ENCODE assay signal across 23 mouse cellular contexts in genomic region chr2:155776824-155777687, GRCm38 (mm10). TPM values are rescaled to one million over a fixed set of nuclear protein-coding genes. Genes with fewer than 3 reads are reported as not detected.
DNase-seq lines count a peak whose midpoint lies in the region; ATAC-seq lines count a peak whose summit lies in the region.
"Had no signal": no experiment of that assay in that cellular context is flagged by ENCODE, and none has a peak within 500 bp of the region (broad histone marks: within the 10 kb centered on the region; RNA-seq: fewer than 3 reads in every experiment).

No protein-coding gene starts in this region.

- H3K4me2 ChIP-seq in midbrain, embryonic 13.5 days (replicated peaks), result peak overlapping the region; percentile 74; the same call in 1 of the 2 replicates
- peak overlapping the region; percentile 64 for H3K4me2 ChIP-seq in hindbrain, embryonic 15.5 days
- H3K4me2 ChIP-seq in neural tube, embryonic 14.5 days (ENCODE audit: low read depth, low read length), result peak overlapping the region; percentile 58; the same call in 1 of the 2 replicates
- H3K4me2 ChIP-seq in kidney, embryonic 16.5 days (replicated peaks; ENCODE audit: low read depth, low read length), result no peak overlapping the region
- H3K4me2 ChIP-seq: liver, embryonic 13.5 days; lung, embryonic 15.5 days had no signal

- ATAC-seq in midbrain, embryonic 13.5 days, result no peak
- ATAC-seq in hindbrain, embryonic 15.5 days (ENCODE audit: low FRiP score, low read depth), result no peak
- no peak for ATAC-seq in neural tube, embryonic 14.5 days (ENCODE audit: low read depth)
- no peak for ATAC-seq in kidney, embryonic 16.5 days (ENCODE audit: low FRiP score, low TSS enrichment)

- no peaks in the 10 kb centered on the region for H3K36me3 ChIP-seq in midbrain, embryonic 13.5 days
- no peaks in the 10 kb centered on the region for H3K36me3 ChIP-seq in midbrain, embryonic 10.5 days
- H3K36me3 ChIP-seq in hindbrain, embryonic 15.5 days, result no peaks in the 10 kb centered on the region
- no peaks in the 10 kb centered on the region for H3K36me3 ChIP-seq in neural tube, embryonic 14.5 days (ENCODE audit: control insufficient read depth, insufficient read depth, low read length)
- H3K36me3 ChIP-seq in kidney, embryonic 16.5 days (ENCODE audit: insufficient read depth, low read length), result no peaks in the 10 kb centered on the region
- H3K36me3 ChIP-seq: heart, embryonic 15.5 days; limb, embryonic 13.5 days; liver, embryonic 13.5 days; lung, embryonic 15.5 days had no signal

- H3K27me3 ChIP-seq in midbrain, embryonic 13.5 days, result peaks cover 25% of the 10 kb centered on the region
- H3K27me3 ChIP-seq in midbrain, embryonic 10.5 days (ENCODE audit: low read depth, poor library complexity, severe bottlenecking), result peaks cover 43% of the 10 kb centered on the region
- H3K27me3 ChIP-seq in hindbrain, embryonic 15.5 days, result no peaks in the 10 kb centered on the region
- H3K27me3 ChIP-seq in neural tube, embryonic 14.5 days (ENCODE audit: control insufficient read depth, insufficient read depth, low read length), result no peaks in the 10 kb centered on the region; the same call in 1 of the 2 replicates
- H3K27me3 ChIP-seq in kidney, embryonic 16.5 days (ENCODE audit: insufficient read depth, low read length), result peaks cover 45% of the 10 kb centered on the region

- H3K4me3 ChIP-seq in midbrain, embryonic 13.5 days (replicated peaks), result no peak overlapping the region
- no peak overlapping the region for H3K4me3 ChIP-seq in midbrain, embryonic 10.5 days
- peak overlapping the region; percentile 79 for H3K4me3 ChIP-seq in hindbrain, embryonic 15.5 days
- H3K4me3 ChIP-seq in neural tube, embryonic 14.5 days (ENCODE audit: low read depth, low read length), result peak overlapping the region; percentile 71; the same call in 1 of the 2 replicates
- H3K4me3 ChIP-seq in kidney, embryonic 16.5 days (ENCODE audit: low read length), result no peak overlapping the region
- H3K4me3 ChIP-seq: heart, embryonic 15.5 days; limb, embryonic 13.5 days; liver, embryonic 13.5 days; lung, embryonic 15.5 days had no signal

- peak; percentile 36 for DNase-seq in cerebellum, adult 9-11 months
- no peak for DNase-seq in cerebellum, postnatal 36 days
- DNase-seq in midbrain, embryonic 10.5 days (ENCODE audit: low spot score), result no peak
- no peak for DNase-seq in lung, adult 18-20 months
- DNase-seq: adrenal gland, postnatal 25 days; B cell, adult 2 months; heart, adult 18-20 months; kidney, adult 11 months; kidney, postnatal 14 days; layer of hippocampus, postnatal 36 days; liver, embryonic 13.5 days; lung, postnatal 4 days; thymus, postnatal 25 days had no signal

- no peaks in the 10 kb centered on the region for H3K9me3 ChIP-seq in midbrain, embryonic 13.5 days
- no peaks in the 10 kb centered on the region for H3K9me3 ChIP-seq in midbrain, embryonic 10.5 days (replicated peaks)
- H3K9me3 ChIP-seq in hindbrain, embryonic 15.5 days, result no peaks in the 10 kb centered on the region
- H3K9me3 ChIP-seq in neural tube, embryonic 14.5 days (ENCODE audit: control insufficient read depth, low read length), result no peaks in the 10 kb centered on the region
- H3K9me3 ChIP-seq in kidney, embryonic 16.5 days (ENCODE audit: low read length), result no peaks in the 10 kb centered on the region
- H3K9me3 ChIP-seq: heart, embryonic 15.5 days; limb, embryonic 13.5 days; liver, embryonic 13.5 days; lung, embryonic 15.5 days had no signal

- no peak overlapping the region for H3K27ac ChIP-seq in midbrain, embryonic 13.5 days
- no peak overlapping the region for H3K27ac ChIP-seq in midbrain, embryonic 10.5 days (replicated peaks)
- H3K27ac ChIP-seq in hindbrain, embryonic 15.5 days (replicated peaks), result 0 out of 2 replicates have a peak overlapping the region, but pooled peaks have one; percentile 7
- H3K27ac ChIP-seq in neural tube, embryonic 14.5 days (ENCODE audit: low read depth, low read length), result no peak overlapping the region; the same call in 1 of the 2 replicates
- H3K27ac ChIP-seq in kidney, embryonic 16.5 days (ENCODE audit: low read length), result no peak overlapping the region
- H3K27ac ChIP-seq: heart, embryonic 15.5 days; limb, embryonic 13.5 days; liver, embryonic 13.5 days; lung, embryonic 15.5 days had no signal

- 75% methylated on average over 10 of the region's 10 CpGs for WGBS in midbrain, embryonic 13.5 days
- 75% methylated on average over 10 of the region's 10 CpGs for WGBS in midbrain, embryonic 10.5 days
- WGBS in hindbrain, embryonic 15.5 days, result 67% methylated on average over 10 of the region's 10 CpGs
- 69% methylated on average over 10 of the region's 10 CpGs for WGBS in neural tube, embryonic 14.5 days
- WGBS in kidney, embryonic 16.5 days, result 62% methylated on average over 10 of the region's 10 CpGs

- no peak overlapping the region for H3K9ac ChIP-seq in midbrain, embryonic 13.5 days (replicated peaks)
- H3K9ac ChIP-seq in hindbrain, embryonic 15.5 days, result peak overlapping the region; percentile 89; the same call in 1 of the 2 replicates
- H3K9ac ChIP-seq in neural tube, embryonic 14.5 days (replicated peaks; ENCODE audit: low read depth, low read length), result no peak overlapping the region
- H3K9ac ChIP-seq in kidney, embryonic 16.5 days (replicated peaks; ENCODE audit: low read length), result no peak overlapping the region
- H3K9ac ChIP-seq: heart, embryonic 15.5 days; limb, embryonic 13.5 days; liver, embryonic 13.5 days; lung, embryonic 15.5 days had no signal

- peaks cover 38% of the 10 kb centered on the region for H3K4me1 ChIP-seq in midbrain, embryonic 13.5 days (replicated peaks)
- H3K4me1 ChIP-seq in midbrain, embryonic 10.5 days, result peaks cover 17% of the 10 kb centered on the region
- H3K4me1 ChIP-seq in hindbrain, embryonic 15.5 days (replicated peaks), result peaks cover 47% of the 10 kb centered on the region
- H3K4me1 ChIP-seq in neural tube, embryonic 14.5 days (ENCODE audit: control insufficient read depth, insufficient read depth, low read length), result peaks cover 32% of the 10 kb centered on the region
- H3K4me1 ChIP-seq in kidney, embryonic 16.5 days (ENCODE audit: insufficient read depth, low read length), result peaks cover 3% of the 10 kb centered on the region

RNA-seq across cellular contexts. Expression of gene Mmp24, which starts 1.9 kb away (rescaled TPM):
- 9.1 and 9.4 TPM in 2 replicates for polyA plus RNA-seq in midbrain, embryonic 13.5 days (2015; fragmentation: Nextera tagmentation; extraction: Ambion mirVana)
- polyA plus RNA-seq in midbrain, embryonic 10.5 days (2016; fragmentation: Nextera tagmentation; extraction: Ambion mirVana), result 0.49 and 1.5 TPM in 2 replicates
- polyA plus RNA-seq in hindbrain, embryonic 15.5 days (2015; fragmentation: Nextera tagmentation; extraction: Ambion mirVana), result 18.9 and 19.6 TPM in 2 replicates
- 18.5 and 20.0 TPM in 2 replicates for polyA plus RNA-seq in neural tube, embryonic 14.5 days (2014; fragmentation: Nextera tagmentation; extraction: Ambion mirVana)
- polyA plus RNA-seq in kidney, embryonic 16.5 days (2015; fragmentation: Nextera tagmentation; extraction: Ambion mirVana), result 0.07 and 0.09 TPM in 2 replicates
- polyA plus RNA-seq: liver, embryonic 13.5 days had no signal

RNA-seq across cellular contexts. Expression of gene Procr, which starts 26.1 kb away (rescaled TPM):
- 2.4 and 2.5 TPM in 2 replicates for polyA plus RNA-seq in midbrain, embryonic 13.5 days (2015; fragmentation: Nextera tagmentation; extraction: Ambion mirVana)
- 1.3 and 1.9 TPM in 2 replicates for polyA plus RNA-seq in midbrain, embryonic 10.5 days (2016; fragmentation: Nextera tagmentation; extraction: Ambion mirVana)
- 2.9 and 4.1 TPM in 2 replicates for polyA plus RNA-seq in hindbrain, embryonic 15.5 days (2015; fragmentation: Nextera tagmentation; extraction: Ambion mirVana)
- 1.2 and 3.9 TPM in 2 replicates for polyA plus RNA-seq in neural tube, embryonic 14.5 days (2014; fragmentation: Nextera tagmentation; extraction: Ambion mirVana)
- polyA plus RNA-seq in kidney, embryonic 16.5 days (2015; fragmentation: Nextera tagmentation; extraction: Ambion mirVana), result 13.0 and 13.1 TPM in 2 replicates

RNA-seq across cellular contexts. Expression of gene Gm17581, which starts 41.4 kb away (rescaled TPM):
- not detected in 2 replicates for polyA plus RNA-seq in midbrain, embryonic 13.5 days (2015; fragmentation: Nextera tagmentation; extraction: Ambion mirVana)
- not detected in 2 replicates for polyA plus RNA-seq in midbrain, embryonic 10.5 days (2016; fragmentation: Nextera tagmentation; extraction: Ambion mirVana)
- polyA plus RNA-seq in hindbrain, embryonic 15.5 days (2015; fragmentation: Nextera tagmentation; extraction: Ambion mirVana), result not detected in 2 replicates
- not detected in 2 replicates for polyA plus RNA-seq in neural tube, embryonic 14.5 days (2014; fragmentation: Nextera tagmentation; extraction: Ambion mirVana)
- polyA plus RNA-seq in kidney, embryonic 16.5 days (2015; fragmentation: Nextera tagmentation; extraction: Ambion mirVana), result not detected in 2 replicates
- polyA plus RNA-seq: cortical plate, adult 2 months; embryonic facial prominence, embryonic 11.5 days; frontal cortex, adult 2 months; heart, embryonic 15.5 days; limb, embryonic 13.5 days; liver, embryonic 13.5 days; lung, embryonic 15.5 days had no signal

RNA-seq across cellular contexts. Expression of gene BC029722, which starts 42.2 kb away (rescaled TPM):
- polyA plus RNA-seq in midbrain, embryonic 13.5 days (2015; fragmentation: Nextera tagmentation; extraction: Ambion mirVana), result 24.3 and 25.2 TPM in 2 replicates
- 6.8 and 10.5 TPM in 2 replicates for polyA plus RNA-seq in midbrain, embryonic 10.5 days (2016; fragmentation: Nextera tagmentation; extraction: Ambion mirVana)
- polyA plus RNA-seq in hindbrain, embryonic 15.5 days (2015; fragmentation: Nextera tagmentation; extraction: Ambion mirVana), result 39.1 and 42.7 TPM in 2 replicates
- 25.1 and 33.5 TPM in 2 replicates for polyA plus RNA-seq in neural tube, embryonic 14.5 days (2014; fragmentation: Nextera tagmentation; extraction: Ambion mirVana)
- 18.9 and 20.0 TPM in 2 replicates for polyA plus RNA-seq in kidney, embryonic 16.5 days (2015; fragmentation: Nextera tagmentation; extraction: Ambion mirVana)

RNA-seq across cellular contexts. Expression of gene Edem2, which starts 47.8 kb away (rescaled TPM):
- 44.5 and 46.1 TPM in 2 replicates for polyA plus RNA-seq in midbrain, embryonic 13.5 days (2015; fragmentation: Nextera tagmentation; extraction: Ambion mirVana)
- 34.0 and 34.4 TPM in 2 replicates for polyA plus RNA-seq in midbrain, embryonic 10.5 days (2016; fragmentation: Nextera tagmentation; extraction: Ambion mirVana)
- polyA plus RNA-seq in hindbrain, embryonic 15.5 days (2015; fragmentation: Nextera tagmentation; extraction: Ambion mirVana), result 39.9 and 42.4 TPM in 2 replicates
- polyA plus RNA-seq in neural tube, embryonic 14.5 days (2014; fragmentation: Nextera tagmentation; extraction: Ambion mirVana), result 38.2 and 42.3 TPM in 2 replicates
- polyA plus RNA-seq in kidney, embryonic 16.5 days (2015; fragmentation: Nextera tagmentation; extraction: Ambion mirVana), result 43.2 and 44.8 TPM in 2 replicates

Comparison
In these comparisons a context has a peak if more than half of its experiments do, and no peak if none do; other contexts are left out.
1. H3K4me3 ChIP-seq: peak in hindbrain, embryonic 15.5 days (single experiment) and neural tube, embryonic 14.5 days (single experiment); none in midbrain, embryonic 13.5 days (single experiment), midbrain, embryonic 10.5 days (single experiment) and kidney, embryonic 16.5 days (single experiment).